Mouse (Mus musculus): ENCODE measurements around the gene Abraxas1. TPM values are rescaled to one million over a fixed set of nuclear protein-coding genes. Genes with fewer than 3 reads are reported as not detected.

The Abraxas1 gene
- total and polyA plus RNA-seq, 3 experiments, result 14.2 to 26.4 TPM; not detected in 1

DNA sequence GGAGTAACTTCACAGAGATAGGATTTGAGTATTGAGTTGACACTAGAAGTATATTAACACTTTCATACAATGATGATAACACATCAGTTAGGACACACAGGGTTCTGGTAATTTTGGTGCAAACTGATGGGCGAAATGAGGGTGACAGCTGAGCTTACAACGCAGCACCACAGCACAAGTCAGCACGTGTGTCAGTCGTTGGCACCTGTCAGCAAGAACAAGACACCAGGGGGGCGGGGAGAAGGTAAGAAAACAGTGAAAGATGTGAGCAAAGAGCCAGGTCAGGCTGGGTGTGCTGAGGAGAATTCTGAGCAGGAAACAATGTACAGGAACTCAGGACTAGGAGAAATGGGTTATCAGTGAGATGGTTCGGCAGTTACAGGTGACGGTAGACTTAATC lies 59.0 kb downstream of the Abraxas1 start:
- Histone ChIP-seq H3K36me3 (ENCODE audit: control insufficient read depth in 1 of 2, insufficient read depth in 2 of 2, low read length in 2 of 2) (peaks cover 0 to 5% of the 10 kb centered on the region in 2 experiments; a peak in 2 of 4 replicates), H3K9ac (ENCODE audit: control insufficient read depth, low read depth, low read length, poor library complexity, severe bottlenecking) (no peak overlapping the region), H3K27ac (ENCODE audit: control insufficient read depth, low read depth, low read length) (no peak overlapping the region), H3K4me3 (ENCODE audit: control insufficient read depth in 1 of 2, insufficient read depth in 1 of 2, low read depth in 2 of 2, low read length in 2 of 2) (no peak overlapping the region), H3K9me3 (replicated peaks; ENCODE audit: insufficient read depth, low read length) (no peaks in the 10 kb centered on the region), H3K27me3 (ENCODE audit: control insufficient read depth in 1 of 2, insufficient read depth in 2 of 2, low read length in 2 of 2) (no peaks in the 10 kb centered on the region), H3K79me2 (ENCODE audit: control insufficient read depth, insufficient read depth, low read length, poor library complexity) (no peaks in the 10 kb centered on the region), H3K4me1 (ENCODE audit: control insufficient read depth in 1 of 2, insufficient read depth in 2 of 2, low read length in 2 of 2) (no peaks in the 10 kb centered on the region)
- TF ChIP-seq TCF12 (IDR thresholded peaks at IDR 0.05; ENCODE audit: low read depth, low read length) (no peak), RAD21 (IDR thresholded peaks at IDR 0.05; ENCODE audit: low read depth, low read length) (no peak), MYB (IDR thresholded peaks at IDR 0.05; ENCODE audit: low read depth, low read length) (no peak), POLR2AphosphoS2 (IDR thresholded peaks at IDR 0.05; ENCODE audit: low read length) (no peak)
- DNase-seq (ENCODE audit: low read depth, low spot score), result no peak

DNA sequence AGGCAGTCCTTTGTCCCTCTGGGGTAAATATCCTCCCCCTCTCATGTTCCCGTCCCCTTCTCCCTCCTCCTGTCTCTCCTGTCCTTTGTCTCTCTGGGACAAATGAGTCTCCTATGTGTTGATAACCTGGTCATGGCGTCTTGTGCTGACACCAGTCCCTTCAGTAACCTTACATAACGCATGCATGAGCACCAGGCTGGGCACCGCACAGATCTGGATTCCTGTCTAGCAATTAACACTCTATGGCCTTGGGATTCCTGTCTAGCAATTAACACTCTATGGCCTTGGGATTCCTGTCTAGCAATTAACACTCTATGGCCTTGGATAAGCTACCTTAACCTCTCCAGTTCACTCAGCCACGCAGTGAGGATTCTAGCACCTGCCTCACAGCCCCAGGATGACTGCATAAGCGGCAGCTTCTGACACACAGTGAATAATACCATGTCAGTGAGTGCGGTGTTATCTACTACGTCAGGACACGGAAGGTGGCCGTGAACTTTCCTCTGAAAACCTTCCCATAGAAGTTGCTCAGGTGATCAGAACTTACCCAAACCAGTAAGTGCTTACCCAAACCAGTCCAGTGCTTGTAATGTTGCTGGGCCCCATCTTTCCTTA lies 60.6 kb downstream of the Abraxas1 start:
- Histone ChIP-seq H3K79me2 (ENCODE audit: control insufficient read depth, insufficient read depth, low read length, poor library complexity) (no peaks in the 10 kb centered on the region), H3K9ac (ENCODE audit: control insufficient read depth, low read depth, low read length, poor library complexity, severe bottlenecking) (no peak overlapping the region), H3K4me1 (ENCODE audit: control insufficient read depth in 1 of 2, insufficient read depth in 2 of 2, low read length in 2 of 2) (no peaks in the 10 kb centered on the region), H3K4me3 (ENCODE audit: control insufficient read depth in 1 of 2, insufficient read depth in 1 of 2, low read depth in 2 of 2, low read length in 2 of 2) (no peak overlapping the region), H3K36me3 (ENCODE audit: control insufficient read depth in 1 of 2, insufficient read depth in 2 of 2, low read length in 2 of 2) (peaks cover 0 to 5% of the 10 kb centered on the region in 2 experiments; a peak in 2 of 4 replicates), H3K27me3 (ENCODE audit: control insufficient read depth in 1 of 2, insufficient read depth in 2 of 2, low read length in 2 of 2) (no peaks in the 10 kb centered on the region), H3K9me3 (replicated peaks; ENCODE audit: insufficient read depth, low read length) (no peaks in the 10 kb centered on the region), H3K27ac (ENCODE audit: control insufficient read depth, low read depth, low read length) (no peak overlapping the region)
- TF ChIP-seq ELF1 (IDR thresholded peaks at IDR 0.05; ENCODE audit: low read depth, low read length), result no peak
- no peak for TF ChIP-seq SIN3A (IDR thresholded peaks at IDR 0.05; ENCODE audit: low read length)
- TF ChIP-seq ETS1 (IDR thresholded peaks at IDR 0.05; ENCODE audit: low read depth, low read length), result no peak
- no peak for TF ChIP-seq SMC3 (IDR thresholded peaks at IDR 0.05; ENCODE audit: low read depth, low read length)
- no peak for TF ChIP-seq TAL1 (IDR thresholded peaks at IDR 0.05; ENCODE audit: low read length)
- no peak for TF ChIP-seq RAD21 (IDR thresholded peaks at IDR 0.05; ENCODE audit: low read depth, low read length)
- no peak for TF ChIP-seq MYC (IDR thresholded peaks at IDR 0.05; ENCODE audit: low read depth, low read length)
- TF ChIP-seq EP300 (IDR thresholded peaks at IDR 0.05; ENCODE audit: low read depth in 1 of 2, low read length in 2 of 2), result no peak
- no peak for TF ChIP-seq KAT2A (conservative IDR thresholded peaks at IDR 0.05; ENCODE audit: low read depth, low read length)
- no peak for TF ChIP-seq MAZ (IDR thresholded peaks at IDR 0.05; ENCODE audit: low read depth, low read length)
- TF ChIP-seq E2F4 (IDR thresholded peaks at IDR 0.05; ENCODE audit: borderline replicate concordance, low read depth, low read length), result no peak
- TF ChIP-seq CTCF (IDR thresholded peaks at IDR 0.05 in 2 of 3, conservative IDR thresholded peaks at IDR 0.05 in 1 of 3; ENCODE audit: control insufficient read depth in 1 of 3, insufficient read depth in 1 of 3, low read depth in 2 of 3, low read length in 3 of 3, poor library complexity in 1 of 3, severe bottlenecking in 1 of 3), result no peak
- TF ChIP-seq NELFE (IDR thresholded peaks at IDR 0.05; ENCODE audit: low read depth, low read length), result no peak
- no peak; the same call in 1 of the 2 replicates for TF ChIP-seq POLR2AphosphoS2 (IDR thresholded peaks at IDR 0.05; ENCODE audit: low read length)
- no peak for TF ChIP-seq MAX (IDR thresholded peaks at IDR 0.05; ENCODE audit: low read length)
- no peak for TF ChIP-seq MXI1 (IDR thresholded peaks at IDR 0.05; ENCODE audit: low read depth, low read length)
- no peak for DNase-seq (ENCODE audit: low read depth, low spot score)
